Mouse (Mus musculus): ENCODE data around the gene Rtf2. TPM values are rescaled to one million over a fixed set of nuclear protein-coding genes. Genes with fewer than 3 reads are reported as not detected.

Rtf2 gene
- polyA plus RNA-seq, 1 experiment from 2014 or later, result 76.4 TPM

DNA sequence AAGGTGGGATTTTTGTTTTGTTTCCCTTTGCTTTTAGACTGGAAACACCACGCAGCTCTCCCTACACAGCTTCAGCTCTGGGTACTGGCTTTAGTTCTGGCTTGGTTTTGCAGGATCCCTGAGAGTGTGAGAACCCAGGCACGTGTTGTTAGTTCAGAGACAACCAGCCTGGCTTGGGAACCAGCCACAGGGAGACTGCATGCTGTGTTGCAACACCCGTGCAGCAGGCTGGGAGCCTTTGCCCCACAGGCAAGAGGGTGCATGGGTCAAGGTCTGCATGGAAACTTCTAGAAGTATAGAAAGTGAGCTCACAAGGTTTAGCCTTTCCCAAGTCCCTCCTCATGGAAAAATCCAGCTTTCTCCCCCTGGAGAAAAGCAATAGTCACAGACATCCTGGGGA lies 70.5 kb downstream of the Rtf2 start:
- POLR2A ChIA-PET, result no interaction called here
- peaks cover 12% of the 10 kb centered on the region for H3K27me3 ChIP-seq
- ATAC-seq (no peak), DNase-seq (ENCODE audit: low read depth, low spot score) (no peak)
- in situ Hi-C loops (cut with MboI; ENCODE audit: low pct_unique_long_range_greater_than_20kb), result no loop called here
- no peak for TF ChIP-seq CTCF (IDR thresholded peaks at IDR 0.05)
- CTCF ChIA-PET, result interaction anchor here (1.1 kb wide), 1 partner anchor 34 kb away, joined by 3 read pairs; no protein-coding TSS in a partner anchor

DNA sequence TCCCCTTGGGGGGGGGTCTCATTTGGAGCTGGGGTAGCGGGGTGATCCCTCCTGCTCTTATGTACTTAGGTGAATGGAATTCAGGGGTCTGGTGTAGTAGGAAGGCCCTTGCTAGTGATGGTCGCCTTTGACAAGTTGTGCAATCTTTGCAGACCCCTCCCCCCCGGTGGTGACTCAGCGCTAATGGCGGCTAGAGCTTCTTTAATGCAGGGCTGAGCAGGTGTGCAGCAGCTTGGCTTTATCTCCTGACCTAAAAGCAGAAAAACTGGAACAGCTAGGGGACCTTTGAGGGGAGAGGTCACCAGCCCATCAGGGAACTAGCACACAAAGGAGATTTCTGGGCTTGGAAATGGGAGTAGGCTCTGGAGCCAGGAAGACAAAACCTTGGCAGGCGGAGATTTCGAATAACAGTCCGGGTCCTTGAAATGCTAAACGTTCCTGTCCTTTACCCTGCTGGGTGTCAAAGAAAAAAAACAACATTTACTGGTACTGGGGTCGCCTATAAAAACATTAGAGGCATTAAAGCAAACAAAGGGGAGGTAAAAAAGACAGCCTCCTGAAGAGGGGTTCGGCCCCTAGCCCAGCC lies 76.1 kb downstream of the Rtf2 start:
- in situ Hi-C loops (cut with MboI; ENCODE audit: low pct_unique_long_range_greater_than_20kb), result no loop called here
- ChIA-PET CTCF (no interaction called here), POLR2A (no interaction called here)
- peaks cover 15% of the 10 kb centered on the region for H3K27me3 ChIP-seq
- no peak for ATAC-seq
- DNase-seq (ENCODE audit: low read depth, low spot score), result no peak
- TF ChIP-seq CTCF (IDR thresholded peaks at IDR 0.05), result no peak

Other genes starting within 250 kb of the Rtf2 start
- gene Mc3r, start 192.1 kb upstream of the Rtf2 start, polyA plus RNA-seq (2021), result not detected
- gene Fam210b, start 95.0 kb upstream of the Rtf2 start, polyA plus RNA-seq (2021), result 15.2 TPM
- 40.7 TPM for gene Aurka, start 70.0 kb upstream of the Rtf2 start, polyA plus RNA-seq (2021)
- 34.6 TPM for gene Cstf1, start 69.9 kb upstream of the Rtf2 start, polyA plus RNA-seq (2021)
- gene Cass4, start 46.8 kb upstream of the Rtf2 start, polyA plus RNA-seq (2021), result not detected
- gene Gcnt7, start 18.0 kb downstream of the Rtf2 start, polyA plus RNA-seq (2021), result 0.06 TPM
- gene Fam209, start 32.0 kb downstream of the Rtf2 start, polyA plus RNA-seq (2021), result 0.12 TPM
- 0.03 TPM for gene Tfap2c, start 109.0 kb downstream of the Rtf2 start, polyA plus RNA-seq (2021)

Measured in Patski (cell line).